Mouse (Mus musculus) adrenal gland, postnatal 4 days (tissue): Measurements from ENCODE around the gene Tmx2. TPM values are rescaled to one million over a fixed set of nuclear protein-coding genes. Genes with fewer than 3 reads are reported as not detected.
"Not testable (repeated sequence)": the region's sequence is repeated elsewhere in the genome, so short reads cannot be mapped to it uniquely, and the experiment has no call there.

Source experiments
- DNase-seq, 2 experiments: peaks; one replicate each; pipeline ENCODE4 v3.0.0; 2021 to 2022; ENCODE audit warnings: low spot score in 2 of 2, mixed read lengths in 2 of 2
- total RNA-seq, 2 experiments: library from RNA; stranded (reverse); gene quantifications; 2 replicates each; pipeline ENCODE4 v1.2.3; 2021

Tmx2 gene
- total RNA-seq, 2 experiments from 2014 or later, result 114 to 116 TPM

DNA sequence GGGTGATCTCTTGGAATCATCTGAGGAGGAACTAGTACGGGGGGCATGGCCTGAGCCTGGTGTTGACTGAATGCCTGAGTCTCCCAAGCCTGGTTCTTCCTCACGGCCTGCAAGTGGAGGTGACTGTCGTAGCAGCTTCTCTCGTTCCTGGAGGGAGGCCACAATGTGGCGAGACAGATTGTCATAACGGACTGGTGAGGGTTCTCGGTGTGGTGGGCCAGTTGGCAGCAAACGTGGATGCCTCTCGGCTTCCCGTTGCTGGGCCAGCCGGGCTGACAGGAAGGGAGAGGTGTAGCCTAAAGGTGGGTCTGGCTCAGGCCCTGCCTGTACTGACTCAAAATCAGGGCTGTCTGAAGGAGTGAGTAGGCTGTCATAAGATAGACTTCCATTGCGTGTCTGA lies 11.1 kb upstream of the Tmx2 start:
- no peak for DNase-seq

DNA sequence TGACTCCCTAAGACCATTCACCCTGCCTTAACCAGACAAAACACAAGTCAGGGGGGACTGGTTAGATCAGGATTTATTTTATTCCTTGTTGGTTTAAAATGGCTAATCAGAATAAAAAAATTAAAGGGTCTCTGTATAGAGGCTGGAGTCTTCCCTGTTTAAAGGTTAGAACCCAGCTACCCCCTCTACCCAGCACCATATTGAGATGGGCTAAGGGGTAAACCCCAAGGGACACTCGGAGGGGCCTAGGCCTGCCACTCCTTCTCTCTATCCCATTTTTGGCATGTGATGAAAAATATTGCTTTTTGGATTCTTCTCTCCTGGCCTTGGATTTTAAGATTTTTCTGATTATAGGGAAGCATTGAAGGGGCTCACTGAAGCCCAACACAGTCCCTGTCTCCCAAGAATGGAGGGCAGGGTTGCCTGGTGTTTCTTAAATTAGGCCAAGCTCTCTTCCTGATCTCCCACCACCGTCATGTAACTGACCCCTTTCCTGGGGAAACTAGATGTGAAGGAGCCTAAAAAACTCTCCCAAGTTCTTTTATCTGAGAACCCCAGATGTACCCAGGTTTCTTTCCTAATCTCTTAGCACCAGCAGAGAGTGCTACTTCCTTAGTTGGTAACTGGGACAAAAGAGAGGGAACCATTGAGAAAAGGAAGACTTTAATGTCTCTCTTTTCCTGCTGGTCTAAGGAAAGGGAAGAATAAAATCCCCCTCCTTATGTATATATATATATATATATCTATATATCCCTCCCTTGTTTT lies 9.3 kb upstream of the Tmx2 start:
- no peak for DNase-seq

DNA sequence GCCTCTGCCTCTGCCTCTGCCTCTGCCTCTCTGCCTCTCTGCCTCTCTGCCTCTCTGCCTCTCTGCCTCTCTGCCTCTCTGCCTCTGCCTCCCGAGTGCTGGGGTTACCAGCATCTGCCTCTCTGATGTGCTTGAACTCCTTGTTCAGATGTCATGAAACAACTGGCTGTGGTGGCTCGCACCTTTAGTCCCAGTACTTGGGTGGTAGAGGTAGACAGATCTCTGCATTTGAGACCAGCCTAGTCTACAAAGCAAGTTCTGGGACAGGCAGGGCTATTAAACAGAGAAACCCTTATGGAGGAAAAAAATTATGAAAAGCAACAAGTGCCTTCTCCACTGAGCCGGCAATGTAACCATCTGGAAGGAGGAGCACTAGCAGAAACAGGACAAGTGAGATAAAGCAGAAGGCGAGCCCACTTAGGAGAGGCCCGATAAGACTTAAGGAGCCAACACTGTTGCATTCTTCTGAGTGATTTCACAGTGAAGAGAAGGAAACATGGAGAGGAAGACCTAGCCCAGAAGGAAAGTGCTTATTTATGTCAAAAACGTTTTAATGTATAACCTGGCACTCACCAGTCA lies 3.8 kb upstream of the Tmx2 start:
- DNase-seq, result no peak

DNA sequence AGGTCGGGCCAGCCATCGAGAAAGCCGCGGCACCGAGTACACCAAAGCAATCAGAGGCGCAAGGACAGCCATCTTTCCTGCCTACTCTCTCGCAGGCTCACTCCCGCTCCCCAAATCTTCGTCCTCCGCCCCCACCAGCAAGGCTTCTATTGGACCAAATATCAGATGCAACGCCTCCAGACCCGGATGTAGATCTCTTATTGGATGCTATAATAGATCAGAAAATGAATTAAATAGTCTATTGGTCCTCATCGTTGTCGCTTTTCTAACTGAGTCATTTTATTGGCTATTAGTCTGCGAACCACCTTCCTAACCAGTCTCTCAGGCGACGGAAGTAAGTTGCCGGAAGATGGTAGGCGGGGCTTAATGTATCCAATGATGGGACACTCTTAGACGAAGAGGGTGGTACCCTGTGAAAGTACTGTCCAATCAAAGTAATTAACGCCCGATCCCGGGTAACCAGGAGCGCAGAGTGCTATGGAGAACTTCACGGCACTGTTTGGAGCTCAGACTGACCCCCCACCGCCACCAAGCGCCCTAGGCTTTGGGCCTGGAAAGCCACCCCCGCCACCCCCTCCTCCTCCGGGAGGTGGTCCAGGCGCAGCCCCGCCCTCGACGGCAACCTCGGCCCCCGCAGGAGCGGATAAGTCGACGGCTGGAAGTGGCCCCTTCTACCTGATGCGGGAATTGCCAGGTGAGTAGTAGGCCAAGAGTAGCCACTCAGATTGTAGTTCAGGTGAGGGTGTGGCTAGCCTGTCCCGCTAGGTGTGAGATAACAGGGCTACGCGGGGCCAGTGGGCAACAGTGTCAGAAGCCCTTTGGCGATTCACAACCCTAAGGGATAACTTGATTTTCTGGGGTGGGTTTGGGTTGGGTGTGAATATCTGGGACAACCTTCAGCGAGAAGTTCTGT lies 716 bp downstream of the Tmx2 start, which contains the start of the genes Gm28635 and Med19:
Gm28635 (minus strand) TSS at position 74 of the 913 bp plus-strand sequence.
Med19 (plus strand) TSS at position 435 of the 913 bp plus-strand sequence.
- peak; percentile 58 to 75 for DNase-seq

DNA sequence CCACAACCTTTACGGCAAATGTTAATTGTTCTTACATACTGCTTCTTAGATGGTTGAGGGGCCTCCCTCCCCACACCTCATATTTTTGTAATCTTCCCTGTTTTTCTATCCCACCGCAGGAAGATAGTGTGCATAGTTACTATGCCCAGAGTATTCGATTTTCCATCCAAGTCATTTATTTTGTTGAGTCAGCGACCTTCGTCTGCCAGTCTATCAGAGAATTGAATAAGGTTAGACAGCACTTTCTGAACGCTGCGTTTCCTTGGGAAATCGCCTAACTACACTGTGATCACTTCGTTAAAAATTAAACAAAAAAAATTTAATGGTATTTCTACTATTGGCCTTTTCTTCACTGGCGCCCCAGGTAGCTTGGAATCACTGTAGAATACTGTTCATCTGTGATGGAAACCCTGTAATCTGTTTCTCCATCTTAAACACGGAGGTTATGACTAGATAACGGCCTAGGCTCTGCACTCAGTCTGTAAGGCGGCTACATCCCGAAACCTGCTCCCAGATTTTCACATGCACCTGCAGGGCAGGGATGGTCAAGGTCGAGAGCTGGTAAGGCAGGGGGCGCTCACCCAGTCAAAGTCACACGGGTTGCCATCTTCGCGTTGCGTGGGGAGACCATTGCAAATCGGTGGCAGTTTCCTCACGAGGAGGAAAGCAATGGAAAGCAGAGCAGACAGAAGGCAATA lies 1.5 kb downstream of the Tmx2 start:
- no peak for DNase-seq

DNA sequence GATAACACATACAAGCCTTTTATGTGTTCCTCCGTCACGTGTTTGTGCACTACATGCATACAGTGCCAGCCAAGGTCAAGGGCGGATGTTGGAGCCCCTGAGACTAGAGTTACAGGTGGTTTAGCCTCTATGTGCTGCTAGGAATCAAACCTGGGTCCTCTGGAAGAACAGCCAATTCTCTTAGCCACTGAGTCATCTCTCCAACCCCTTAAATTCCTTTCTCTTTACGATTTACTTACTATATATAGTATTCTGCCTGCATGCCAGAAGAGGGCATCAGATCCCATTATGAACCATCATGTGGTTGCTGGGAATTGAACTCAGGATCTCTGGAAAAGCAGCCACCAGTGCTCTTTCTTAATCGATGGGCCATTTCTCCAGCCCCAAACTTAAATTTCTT lies 7.4 kb downstream of the Tmx2 start:
- not testable (repeated sequence) for DNase-seq

DNA sequence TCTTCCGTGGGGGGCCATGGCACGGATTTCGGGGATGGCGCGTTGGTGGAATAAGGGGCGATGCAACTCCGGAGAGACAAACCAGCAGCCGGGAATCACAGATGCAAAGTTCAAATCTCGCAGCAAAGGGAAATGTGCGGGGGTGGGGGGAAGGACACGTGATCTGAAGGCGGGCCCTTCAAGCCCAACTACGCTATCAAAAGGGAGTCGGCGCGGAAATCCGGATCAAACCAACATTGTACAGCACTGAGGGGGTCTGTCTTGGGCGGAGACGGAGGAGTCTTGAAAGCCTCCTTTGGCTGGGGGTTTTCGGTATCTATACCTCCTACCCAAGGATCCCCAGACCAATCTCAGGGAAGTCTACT lies 8.4 kb downstream of the Tmx2 start, which contains the start of gene Selenoh:
Selenoh (minus strand) TSS at position 202 of the 365 bp plus-strand sequence.
- peak; percentile 43 to 65 for DNase-seq

DNA sequence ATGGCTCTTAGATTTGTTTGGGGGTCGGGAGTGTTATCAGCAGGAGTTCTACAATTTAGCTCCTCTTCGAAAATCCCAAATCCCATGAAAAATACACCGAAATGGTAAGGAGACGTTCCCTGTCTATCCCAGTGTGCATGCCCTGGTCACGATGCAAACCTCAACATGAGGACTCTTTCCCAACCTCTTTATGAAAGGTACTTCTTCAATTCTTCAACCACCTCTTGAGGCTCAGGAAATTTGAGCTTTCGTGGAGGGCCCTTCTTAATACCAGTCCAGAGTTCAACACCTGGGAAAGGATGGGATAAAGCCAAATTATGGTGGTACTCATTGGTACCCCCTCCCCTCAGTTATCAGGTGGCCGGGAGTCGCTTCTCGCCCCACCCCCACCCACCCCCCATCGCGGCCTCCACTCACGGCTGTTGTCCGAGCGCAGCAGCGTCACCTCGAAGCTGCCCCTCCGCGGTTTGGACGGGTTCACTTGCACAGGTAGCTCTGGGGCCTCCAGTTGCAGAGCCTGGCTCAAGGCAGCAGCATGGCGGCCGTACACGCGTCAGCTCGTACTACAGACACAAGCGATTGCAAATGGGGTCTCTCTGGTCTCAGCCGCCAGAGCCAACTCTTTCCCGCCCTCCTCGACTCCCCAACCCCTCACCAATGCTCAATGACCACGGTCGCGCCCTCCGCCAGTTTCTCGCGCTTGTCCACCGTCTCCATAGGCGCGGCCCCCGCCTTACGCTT lies 8.9 kb downstream of the Tmx2 start:
- no peak for DNase-seq

DNA sequence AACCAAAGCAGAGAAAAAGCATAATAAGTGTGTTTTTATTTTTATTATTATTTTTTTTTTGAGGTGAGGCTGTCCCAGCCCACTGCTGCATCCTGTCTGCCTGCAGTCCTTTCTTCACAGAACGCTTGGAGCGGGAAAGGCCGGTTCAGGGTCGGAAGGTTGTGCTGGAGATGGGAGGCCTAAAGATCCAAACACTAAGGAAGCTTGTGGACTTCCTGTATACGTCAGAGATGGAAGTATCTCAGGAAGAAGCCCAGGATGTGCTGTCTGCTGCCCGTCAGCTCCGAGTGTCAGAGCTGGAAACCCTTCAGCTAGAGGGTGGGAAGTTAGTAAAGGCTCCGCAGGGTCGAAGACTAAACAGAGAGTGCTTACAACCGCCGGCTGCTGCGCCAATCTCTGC lies 12.9 kb downstream of the Tmx2 start:
- no peak for DNase-seq

DNA sequence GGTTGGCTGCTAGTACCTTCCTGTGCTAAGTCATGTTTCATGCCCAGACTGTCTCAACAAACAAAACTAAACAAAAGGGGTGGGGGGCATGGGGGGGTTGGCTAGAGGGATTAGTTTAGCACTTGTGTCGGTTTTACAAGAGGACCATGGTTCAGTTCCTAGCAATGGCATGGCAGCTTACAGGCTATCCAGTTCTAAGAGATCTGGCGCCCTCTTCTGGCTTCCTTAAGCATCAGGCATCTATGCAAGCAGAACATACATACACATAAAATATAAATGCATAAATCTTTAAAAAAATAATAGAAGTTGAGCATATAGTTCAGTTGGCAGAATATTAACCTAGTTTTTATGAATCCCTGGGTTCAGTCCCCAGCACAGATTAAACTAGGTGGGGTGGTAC lies 16.1 kb downstream of the Tmx2 start:
- DNase-seq, result no peak

DNA sequence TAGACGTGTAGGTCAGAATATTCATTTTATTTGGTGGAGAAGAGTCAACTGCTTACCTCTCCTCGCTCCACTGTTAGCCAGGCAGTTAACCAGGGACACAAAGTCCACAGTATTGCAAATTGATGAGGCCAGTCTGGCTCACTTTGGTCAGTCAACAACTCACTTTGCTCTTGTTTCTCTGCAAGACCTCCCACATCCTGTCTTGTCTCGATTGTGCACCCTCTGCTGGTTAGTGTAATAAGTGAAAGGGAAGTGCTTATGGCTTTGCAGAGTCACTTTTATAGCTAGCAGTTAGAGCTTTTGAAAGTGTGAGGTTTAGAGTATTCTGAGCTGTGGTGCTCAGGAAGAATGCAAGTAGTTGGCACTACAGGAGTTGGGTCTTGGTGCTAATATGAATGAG lies 18.7 kb downstream of the Tmx2 start:
- DNase-seq, result no peak

DNA sequence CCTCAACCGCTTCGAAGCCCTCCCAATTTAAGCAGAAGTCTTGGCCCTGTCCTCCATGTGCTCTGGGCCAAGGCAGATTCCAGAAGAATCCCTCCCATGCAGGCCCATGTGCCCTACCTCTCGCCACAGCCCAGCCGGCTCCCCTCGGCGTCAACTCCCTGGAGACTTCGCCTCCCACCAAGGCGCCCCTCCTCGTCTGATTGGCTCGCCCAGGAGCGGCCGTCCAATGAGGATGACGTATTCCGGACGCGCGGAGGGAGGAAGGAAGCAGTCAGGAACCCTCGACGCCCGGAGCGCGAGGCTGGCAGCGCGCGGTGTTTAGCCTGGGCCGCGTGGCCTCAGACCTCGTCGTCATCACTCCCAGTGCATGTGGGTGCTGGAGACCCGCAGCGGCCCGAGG lies 20.1 kb downstream of the Tmx2 start, which contains the start of gene Btbd18:
Btbd18 (plus strand) TSS at position 274 of the 400 bp plus-strand sequence.
- no peak for DNase-seq

DNA sequence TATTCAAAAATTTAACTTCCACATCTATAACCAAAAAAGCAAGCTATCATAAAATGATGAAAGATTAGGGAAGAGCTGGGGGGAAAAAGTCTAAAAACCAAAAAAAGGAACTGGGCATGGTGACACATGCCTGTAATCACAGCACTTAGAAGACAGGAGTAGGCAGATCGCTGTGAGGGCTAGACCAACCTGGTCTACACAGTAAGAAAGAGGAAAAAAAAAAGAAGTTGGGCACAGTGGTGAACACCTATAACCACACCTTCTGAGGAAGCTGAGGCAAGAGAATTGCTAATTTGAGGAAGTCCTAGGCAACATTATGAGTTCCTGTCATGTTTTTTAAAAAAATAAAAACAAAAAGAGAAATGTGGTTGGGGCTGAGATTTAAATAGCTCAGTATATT lies 23.1 kb downstream of the Tmx2 start:
- DNase-seq, result no peak

DNA sequence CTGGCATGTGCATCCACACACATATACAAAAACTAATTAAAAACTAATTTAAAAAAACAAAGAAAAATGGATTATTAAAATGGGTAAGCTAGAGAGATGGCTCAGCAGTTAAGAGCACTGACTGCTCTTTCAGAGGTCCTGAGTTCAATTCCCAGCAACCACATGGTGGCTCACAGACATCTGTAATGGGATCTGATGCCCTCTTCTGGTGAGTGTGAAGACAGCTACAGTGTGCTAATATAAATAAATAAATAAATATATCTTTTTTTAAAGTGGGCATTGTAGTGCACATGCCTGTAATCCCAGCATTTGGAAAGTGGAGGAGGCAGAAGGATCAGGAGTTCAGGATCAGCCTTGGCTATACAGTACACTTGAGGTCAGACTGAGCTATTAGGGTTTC lies 25.6 kb downstream of the Tmx2 start:
- no peak for DNase-seq

DNA sequence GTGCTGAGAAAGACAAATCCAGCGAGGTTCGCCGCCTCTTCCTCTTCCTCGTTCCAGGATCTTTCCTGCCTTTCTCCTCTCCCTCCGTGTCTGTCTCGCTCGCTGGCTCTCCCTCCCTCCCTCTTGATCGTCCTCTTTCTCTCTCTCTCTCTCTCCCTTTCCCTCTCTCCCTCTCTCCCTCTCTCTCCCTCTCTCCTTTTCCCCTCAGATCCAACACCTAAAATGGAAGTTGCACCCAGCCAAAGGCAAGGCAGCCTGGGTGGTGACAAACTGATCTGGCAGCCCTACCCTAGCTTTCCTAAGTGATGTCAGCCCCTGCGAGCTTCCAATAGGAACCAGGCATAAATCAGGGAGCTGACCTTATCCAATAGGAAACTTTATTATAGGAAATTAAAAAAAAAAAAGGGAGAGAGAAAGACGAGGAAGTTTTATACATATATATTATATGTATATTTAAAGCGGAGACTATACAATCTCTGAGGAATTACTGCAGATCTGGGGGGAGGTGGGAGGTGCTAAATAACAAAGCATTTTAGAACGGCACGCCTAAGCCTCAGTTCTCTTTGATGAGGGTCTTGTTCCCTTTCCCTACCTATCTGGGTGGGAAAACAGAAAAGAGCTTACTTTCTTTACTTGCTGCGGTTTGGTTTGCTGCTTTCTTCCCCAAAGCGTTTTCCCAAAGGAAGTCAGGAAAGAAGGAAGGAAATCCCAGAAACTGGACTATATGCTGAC lies 28.3 kb downstream of the Tmx2 start, which contains the start of gene Ctnnd1:
Ctnnd1 (minus strand) TSS at position 302 of the 732 bp plus-strand sequence.
- DNase-seq, result peak; percentile 35 to 57

DNA sequence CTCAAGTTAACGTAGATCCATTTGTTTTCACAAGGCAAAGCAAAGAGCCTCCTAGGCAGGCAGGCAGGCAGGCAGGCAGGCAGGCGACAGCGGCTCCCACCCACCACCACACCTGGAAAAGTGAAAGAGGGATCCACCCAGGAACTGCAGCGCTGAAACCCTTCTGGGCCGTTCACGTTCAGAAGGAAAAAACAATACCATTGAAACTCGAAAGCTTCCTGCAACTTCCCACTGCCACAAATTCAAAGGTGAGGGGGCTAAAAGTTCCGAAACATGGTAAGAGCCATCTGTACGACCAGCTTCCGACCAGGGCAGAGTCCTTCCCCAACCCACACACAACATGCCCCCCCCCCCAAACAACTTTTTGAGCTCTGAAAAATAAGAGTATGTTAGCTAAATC lies 29.3 kb downstream of the Tmx2 start:
- no peak for DNase-seq

DNA sequence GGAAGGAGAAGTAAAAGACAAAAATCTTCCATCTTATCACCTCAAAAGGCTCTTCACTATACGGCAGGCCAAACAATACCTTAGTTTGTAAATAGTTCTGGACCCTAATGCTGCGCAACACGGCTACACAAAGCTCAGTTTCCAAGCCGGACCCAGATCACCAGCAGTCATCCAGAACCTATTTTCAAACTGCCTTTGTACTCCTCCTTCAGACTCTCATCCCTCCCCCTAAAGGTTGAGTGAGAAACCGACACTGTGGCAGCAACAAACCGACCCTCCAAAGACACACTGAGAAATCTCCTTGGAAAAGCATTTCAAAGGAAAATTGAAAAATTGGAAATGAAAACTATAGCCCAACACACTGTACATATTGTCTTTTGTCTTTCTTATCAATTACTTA lies 30.6 kb downstream of the Tmx2 start:
- no peak for DNase-seq

DNA sequence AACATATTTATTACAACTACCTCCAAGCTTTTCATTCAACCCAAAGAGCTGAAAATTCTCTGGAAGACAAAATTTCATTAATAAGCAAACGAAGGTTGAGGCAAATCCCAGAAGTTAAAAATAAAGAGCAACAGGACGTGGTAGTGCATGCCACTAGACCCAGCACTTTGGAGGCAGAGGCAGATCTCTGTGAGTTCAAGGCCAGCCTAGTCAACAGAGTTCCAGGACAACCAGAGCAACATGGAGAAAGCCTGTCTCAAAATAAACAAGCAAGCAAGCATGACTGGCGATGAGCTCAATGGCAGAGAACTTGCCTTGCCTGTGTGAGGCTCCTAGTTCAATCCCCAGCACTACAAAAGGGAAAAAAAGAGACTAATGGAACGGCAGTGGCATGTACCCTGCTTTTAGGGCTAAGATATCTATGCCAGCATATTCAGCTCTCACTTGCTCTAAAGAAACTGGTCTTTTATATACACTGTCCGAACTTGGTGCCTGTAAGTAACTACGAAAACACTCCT lies 31.8 kb downstream of the Tmx2 start:
- DNase-seq, result no peak

DNA sequence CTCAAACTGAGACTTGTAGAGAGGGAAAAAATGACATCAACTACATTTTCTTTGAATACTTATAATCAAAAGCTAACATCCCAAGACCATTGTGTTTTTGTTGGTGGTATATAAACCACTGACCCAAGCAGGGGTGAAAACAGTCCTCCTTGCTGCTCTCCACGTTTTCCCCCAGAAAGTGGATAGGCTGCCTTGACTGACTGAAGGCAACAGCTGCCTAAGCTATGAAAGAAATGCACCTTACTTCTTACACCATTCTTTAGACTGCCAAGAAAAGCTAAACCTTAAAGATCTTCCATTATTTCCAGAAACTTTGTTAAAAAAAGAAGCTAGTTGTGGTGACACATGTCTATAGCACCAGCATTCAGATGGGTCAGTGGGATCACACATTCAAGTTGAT lies 32.8 kb downstream of the Tmx2 start:
- DNase-seq, result no peak
